Mouse (Mus musculus) MEL (cell line): ENCODE results near the gene Cry1.

ENCODE experiments used
- CTCF ChIP-seq, 3 experiments: IDR thresholded peaks in 2 of 3; conservative IDR thresholded peaks in 1 of 3; 2 replicates each; pipeline ENCODE4 v1.5.1; 2011 to 2012; ENCODE audit warnings: low read length in 3 of 3, low read depth in 2 of 3, mild to moderate bottlenecking in 2 of 3, improper control_type of control experiment in 1 of 3, inconsistent platforms in 1 of 3, mixed read lengths in 1 of 3, moderate library complexity in 1 of 3; ENCODE audit not compliant: control insufficient read depth in 1 of 3, insufficient read depth in 1 of 3, poor library complexity in 1 of 3, severe bottlenecking in 1 of 3
- E2F4 ChIP-seq: IDR thresholded peaks from 2 replicates; pipeline ENCODE4 v1.6.1; 2011; ENCODE audit warnings: low read depth, low read length, improper control_type of control experiment, borderline replicate concordance
- ELF1 ChIP-seq: IDR thresholded peaks from 2 replicates; pipeline ENCODE4 v1.6.1; 2014; ENCODE audit warnings: low read depth, mild to moderate bottlenecking, inconsistent platforms, low read length, improper control_type of control experiment, moderate library complexity
- MXI1 ChIP-seq: IDR thresholded peaks from 2 replicates; pipeline ENCODE4 v1.6.1; 2011; ENCODE audit warnings: mild to moderate bottlenecking, low read depth, low read length, improper control_type of control experiment
- POLR2A ChIP-seq, 2 experiments: IDR thresholded peaks; 2 replicates each; pipeline ENCODE4 v1.6.1; 2011 to 2012; ENCODE audit warnings: low read length in 2 of 2, mild to moderate bottlenecking in 2 of 2, control low read depth in 1 of 2, improper control_type of control experiment in 1 of 2, low read depth in 1 of 2, moderate library complexity in 1 of 2; ENCODE audit not compliant: control insufficient read depth in 1 of 2, insufficient read depth in 1 of 2, poor library complexity in 1 of 2
- RCOR1 ChIP-seq: IDR thresholded peaks from 2 replicates; pipeline ENCODE4 v1.6.1; 2012; ENCODE audit warnings: low read depth, mild to moderate bottlenecking, inconsistent platforms, low read length, improper control_type of control experiment
- TBP ChIP-seq: IDR thresholded peaks from 2 replicates; pipeline ENCODE4 v1.8.0; 2011; ENCODE audit warnings: low read depth, low read length, improper control_type of control experiment
- ZMIZ1 ChIP-seq: IDR thresholded peaks from 2 replicates; pipeline ENCODE4 v1.6.1; 2012; ENCODE audit warnings: low read depth, mild to moderate bottlenecking, inconsistent platforms, low read length, improper control_type of control experiment, moderate library complexity

- TF ChIP-seq CTCF (IDR thresholded peaks at IDR 0.05 in 2 of 3, conservative IDR thresholded peaks at IDR 0.05 in 1 of 3; ENCODE audit: control insufficient read depth in 1 of 3, insufficient read depth in 1 of 3, low read depth in 2 of 3, low read length in 3 of 3, poor library complexity in 1 of 3, severe bottlenecking in 1 of 3) (no peak), POLR2A (IDR thresholded peaks at IDR 0.05; ENCODE audit: control insufficient read depth in 1 of 2, insufficient read depth in 1 of 2, low read depth in 1 of 2, low read length in 2 of 2, poor library complexity in 1 of 2) (no peak), ELF1 (no peak), TBP (no peak), RCOR1 (no peak), MXI1 (no peak), E2F4 (no peak), ZMIZ1 (no peak)
These were observed 8.2 kb downstream of the Cry1 start for GRCm38 (mm10) chr10:85176640-85177039.
